Comparison of ENCODE assay signal across 23 mouse cellular contexts in the genomic region with DNA sequence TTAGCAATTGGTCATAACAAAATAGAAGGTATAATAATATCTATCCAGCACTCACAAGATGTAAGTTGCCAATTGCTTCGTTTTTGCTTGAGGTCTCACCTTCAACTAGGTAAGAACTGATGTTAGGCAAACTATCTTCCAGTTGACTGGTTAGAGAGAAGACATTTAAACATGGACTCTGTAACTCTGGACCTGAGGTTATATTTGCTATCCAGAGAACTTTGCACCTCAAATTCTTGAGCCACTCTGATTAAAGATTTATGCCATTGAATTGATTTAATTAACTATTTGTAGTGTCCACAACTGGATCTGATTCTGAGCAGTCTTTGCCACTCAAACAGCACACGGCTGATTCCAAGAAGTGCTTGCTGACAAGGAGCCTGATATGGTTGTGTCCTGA. TPM values are rescaled to one million over a fixed set of nuclear protein-coding genes. Genes with fewer than 3 reads are reported as not detected.
DNase-seq lines count a peak whose midpoint lies in the region; ATAC-seq and TF ChIP-seq lines count a peak whose summit lies in the region.
"Had no signal": no experiment of that assay in that cellular context is flagged by ENCODE, and none has a peak within 500 bp of the region (broad histone marks: within the 10 kb centered on the region; RNA-seq: fewer than 3 reads in every experiment).

No protein-coding gene starts in this region.

- no peak for TF ChIP-seq CTCF in liver, postnatal 0 days (IDR thresholded peaks at IDR 0.05; ENCODE audit: low read depth)

- H3K9ac ChIP-seq in kidney, embryonic 16.5 days (replicated peaks; ENCODE audit: low read length) = no peak overlapping the region
- H3K9ac ChIP-seq in liver, postnatal 0 days (replicated peaks) = no peak overlapping the region
- no peak overlapping the region for H3K9ac ChIP-seq in liver, embryonic 12.5 days
- H3K9ac ChIP-seq: embryonic facial prominence, embryonic 13.5 days; embryonic facial prominence, embryonic 15.5 days; forebrain, embryonic 12.5 days had no signal

- H3K36me3 ChIP-seq in kidney, embryonic 16.5 days (ENCODE audit: insufficient read depth, low read length) = no peaks in the 10 kb centered on the region
- no peaks in the 10 kb centered on the region for H3K36me3 ChIP-seq in liver, postnatal 0 days (replicated peaks; ENCODE audit: insufficient read depth, low read length)
- no peaks in the 10 kb centered on the region for H3K36me3 ChIP-seq in liver, embryonic 12.5 days
- H3K36me3 ChIP-seq: embryonic facial prominence, embryonic 13.5 days; embryonic facial prominence, embryonic 15.5 days; forebrain, embryonic 10.5 days; forebrain, embryonic 12.5 days had no signal

- whole genome bisulfite sequencing in kidney, embryonic 16.5 days = 75% methylated on average over 2 of the region's 2 CpGs
- 56% methylated on average over 2 of the region's 2 CpGs for WGBS in liver, postnatal 0 days (ENCODE audit: insufficient replicate concordance)
- WGBS in liver, embryonic 12.5 days (ENCODE audit: insufficient replicate concordance) = 54% methylated on average over 2 of the region's 2 CpGs

- no peak overlapping the region for H3K4me2 ChIP-seq in kidney, embryonic 16.5 days (replicated peaks; ENCODE audit: low read depth, low read length)
- no peak overlapping the region for H3K4me2 ChIP-seq in liver, postnatal 0 days (ENCODE audit: low read depth, low read length)
- no peak overlapping the region for H3K4me2 ChIP-seq in liver, embryonic 12.5 days
- H3K4me2 ChIP-seq: embryonic facial prominence, embryonic 13.5 days; embryonic facial prominence, embryonic 15.5 days; forebrain, embryonic 12.5 days had no signal

- no peaks in the 10 kb centered on the region for H3K9me3 ChIP-seq in kidney, embryonic 16.5 days (ENCODE audit: low read length)
- no peaks in the 10 kb centered on the region for H3K9me3 ChIP-seq in liver, postnatal 0 days (ENCODE audit: low read length)
- H3K9me3 ChIP-seq in liver, embryonic 12.5 days (replicated peaks) = no peaks in the 10 kb centered on the region
- H3K9me3 ChIP-seq: embryonic facial prominence, embryonic 13.5 days; embryonic facial prominence, embryonic 15.5 days; forebrain, embryonic 10.5 days; forebrain, embryonic 12.5 days had no signal

- no peaks in the 10 kb centered on the region for H3K4me1 ChIP-seq in kidney, embryonic 16.5 days (ENCODE audit: insufficient read depth, low read length)
- H3K4me1 ChIP-seq in liver, postnatal 0 days (ENCODE audit: insufficient read depth) = no peaks in the 10 kb centered on the region
- H3K4me1 ChIP-seq in liver, embryonic 12.5 days = no peaks in the 10 kb centered on the region
- H3K4me1 ChIP-seq: embryonic facial prominence, embryonic 13.5 days; embryonic facial prominence, embryonic 15.5 days; forebrain, embryonic 10.5 days; forebrain, embryonic 12.5 days had no signal

- no peak for ATAC-seq in kidney, embryonic 16.5 days (ENCODE audit: low FRiP score, low TSS enrichment)
- ATAC-seq in liver, postnatal 0 days = 0 out of 2 replicates have a peak, but pooled peaks have one; percentile 19
- ATAC-seq in liver, embryonic 12.5 days = no peak
- ATAC-seq: forebrain, embryonic 14.5 days; forebrain, embryonic 16.5 days had no signal

- TF ChIP-seq EP300 in liver, postnatal 0 days (IDR thresholded peaks at IDR 0.05; ENCODE audit: low read depth) = no peak

- peak; percentile 26 for DNase-seq in kidney, adult 9 months
- DNase-seq in liver, postnatal 0 days = no peak
- DNase-seq: adrenal gland, adult 2 months; adrenal gland, postnatal 10 days; adrenal gland, postnatal 25 days; cerebellum, adult 11 months; cerebellum, adult 18-20 months; cerebellum, adult 8-10 months; cerebellum, adult 9-11 months; cerebellum, postnatal 14 days; cerebellum, postnatal 36 days; embryo, embryonic 11 days had no signal

- H3K27ac ChIP-seq in kidney, embryonic 16.5 days (ENCODE audit: low read length) = no peak overlapping the region
- H3K27ac ChIP-seq in liver, postnatal 0 days (ENCODE audit: low read depth) = no peak overlapping the region
- no peak overlapping the region for H3K27ac ChIP-seq in liver, embryonic 12.5 days
- H3K27ac ChIP-seq: embryonic facial prominence, embryonic 13.5 days; embryonic facial prominence, embryonic 15.5 days; forebrain, embryonic 10.5 days; forebrain, embryonic 12.5 days had no signal

- H3K27me3 ChIP-seq in kidney, embryonic 16.5 days (ENCODE audit: insufficient read depth, low read length) = no peaks in the 10 kb centered on the region
- H3K27me3 ChIP-seq in liver, postnatal 0 days (ENCODE audit: insufficient read depth, low read length) = no peaks in the 10 kb centered on the region
- no peaks in the 10 kb centered on the region for H3K27me3 ChIP-seq in liver, embryonic 12.5 days (replicated peaks)
- H3K27me3 ChIP-seq: embryonic facial prominence, embryonic 13.5 days; embryonic facial prominence, embryonic 15.5 days; forebrain, embryonic 12.5 days had no signal

- H3K4me3 ChIP-seq in kidney, embryonic 16.5 days (ENCODE audit: low read length) = no peak overlapping the region
- H3K4me3 ChIP-seq in liver, postnatal 0 days (ENCODE audit: low read depth, low read length) = no peak overlapping the region
- no peak overlapping the region for H3K4me3 ChIP-seq in liver, embryonic 12.5 days
- H3K4me3 ChIP-seq: embryonic facial prominence, embryonic 13.5 days; embryonic facial prominence, embryonic 15.5 days; erythroblast, embryonic 14.5 days; forebrain, embryonic 10.5 days; forebrain, embryonic 12.5 days had no signal

RNA-seq across cellular contexts. Expression of a gene that starts 18.7 kb away (rescaled TPM):
- polyA plus RNA-seq in kidney, embryonic 16.5 days (2015; fragmentation: Nextera tagmentation; extraction: Ambion mirVana) = 13.8 and 14.4 TPM in 2 replicates
- 25.6 and 27.4 TPM in 2 replicates for polyA plus RNA-seq in liver, postnatal 0 days (2015; fragmentation: Nextera tagmentation; extraction: Ambion mirVana)
- polyA plus RNA-seq in liver, embryonic 12.5 days (2016; fragmentation: Nextera tagmentation; extraction: Ambion mirVana) = 2.3 and 2.6 TPM in 2 replicates

RNA-seq across cellular contexts. Expression of a gene that starts 36.2 kb away (rescaled TPM):
- polyA plus RNA-seq in kidney, embryonic 16.5 days (2015; fragmentation: Nextera tagmentation; extraction: Ambion mirVana) = 0.21 TPM in 1 of 2 replicates, not detected in the other
- not detected in 2 replicates for polyA plus RNA-seq in liver, postnatal 0 days (2015; fragmentation: Nextera tagmentation; extraction: Ambion mirVana)
- polyA plus RNA-seq in liver, embryonic 12.5 days (2016; fragmentation: Nextera tagmentation; extraction: Ambion mirVana) = not detected in 2 replicates
- polyA plus RNA-seq: adrenal gland, adult 2 months; C2C12; embryonic facial prominence, embryonic 11.5 days; embryonic facial prominence, embryonic 13.5 days; embryonic facial prominence, embryonic 15.5 days; erythroblast, embryonic 14.5 days; forebrain, embryonic 10.5 days; forebrain, embryonic 14.5 days; forebrain, embryonic 16.5 days had no signal
